Mouse (Mus musculus) lung, postnatal 0 days (tissue): ENCODE results near the gene Vps13c. TPM values are rescaled to one million over a fixed set of nuclear protein-coding genes. Genes with fewer than 3 reads are reported as not detected.

Experiments used
- ATAC-seq: fragments of 200-750 bp; cut with Nextera tagmentation; 2 replicates; pipeline ENCODE4 v1.8.0; 2017; ENCODE audit warnings: moderate library complexity
- DNase-seq: peaks from one replicate; pipeline ENCODE4 v3.0.0-alpha.2; 2016; ENCODE audit warnings: low spot score
- H3K27ac ChIP-seq: fragments of 300-500 bp; sonication (generic); 2 replicates; pipeline ENCODE4 v1.5.1; 2014; ENCODE audit warnings: antibody characterized with exemption, mild to moderate bottlenecking, low read length, mixed read lengths
- H3K27me3 ChIP-seq: fragments of 300-500 bp; sonication (generic); replicated peaks from 2 replicates; pipeline ENCODE4 v1.6.1; 2014; ENCODE audit warnings: low read length, mixed read lengths; ENCODE audit not compliant: insufficient read depth
- H3K36me3 ChIP-seq: fragments of 300-500 bp; sonication (generic); 2 replicates; pipeline ENCODE4 v1.6.1; 2014; ENCODE audit warnings: low read length, mixed read lengths; ENCODE audit not compliant: insufficient read depth
- H3K4me1 ChIP-seq: fragments of 300-500 bp; sonication (generic); 2 replicates; pipeline ENCODE4 v1.6.1; 2014; ENCODE audit warnings: antibody characterized with exemption, low read depth, low read length, mixed read lengths; ENCODE audit not compliant: insufficient read depth
- H3K4me2 ChIP-seq: fragments of 300-500 bp; sonication (generic); replicated peaks from 2 replicates; pipeline ENCODE4 v1.6.1; 2014; ENCODE audit warnings: low read depth, mild to moderate bottlenecking, low read length, moderate library complexity, mixed read lengths
- H3K4me3 ChIP-seq: fragments of 300-500 bp; sonication (generic); 2 replicates; pipeline ENCODE4 v1.5.1; 2014; ENCODE audit warnings: low read depth, low read length
- H3K9ac ChIP-seq: fragments of 300-500 bp; sonication (generic); replicated peaks from 2 replicates; pipeline ENCODE4 v1.6.1; 2014; ENCODE audit warnings: low read depth, mild to moderate bottlenecking
- H3K9me3 ChIP-seq: fragments of 300-500 bp; sonication (generic); 2 replicates; pipeline ENCODE4 v1.6.1; 2016; ENCODE audit warnings: low read length, mixed read lengths
- CTCF ChIP-seq: IDR thresholded peaks from 2 replicates; pipeline ENCODE4 v1.5.1; 2016; ENCODE audit warnings: antibody characterized with exemption, mild to moderate bottlenecking
- EP300 ChIP-seq: IDR thresholded peaks from 2 replicates; pipeline ENCODE4 v1.6.1; 2016; ENCODE audit warnings: antibody characterized with exemption, mild to moderate bottlenecking, control low read depth
- whole genome bisulfite sequencing: fragments of 180-500 bp; shearing (Covaris S2); extraction: QIAGEN DNeasy Blood & Tissue Kit; methylation state at CpG from one replicate; pipeline ENCODE4 v1.1.7; 2014; 5-methylcytosine and 5-hydroxymethylcytosine counted together
- polyA plus RNA-seq: library from polyadenylated mRNA; unstranded; fragments of >200 nt; fragmentation: Nextera tagmentation; extraction: Ambion mirVana; gene quantifications from 2 replicates; pipeline ENCODE4 v1.2.1, GENCODE M21; 2015

Vps13c gene
- polyA plus RNA-seq, 1 experiment from 2014 or later, result 6.9 TPM

GRCm38 (mm10) chr9:68016255-68016954, 176.2 kb downstream of the Vps13c start:
- H3K4me2 ChIP-seq, result no peak overlapping the region
- H3K27ac ChIP-seq, result no peak overlapping the region
- ATAC-seq (peak; percentile 64), DNase-seq (peak; percentile 72)
- H3K36me3 ChIP-seq, result no peaks in the 10 kb centered on the region
- H3K9ac ChIP-seq, result no peak overlapping the region
- TF ChIP-seq EP300, result no peak
- peak; percentile 82 for TF ChIP-seq CTCF
- no peak overlapping the region for H3K4me3 ChIP-seq
- no peaks in the 10 kb centered on the region for H3K27me3 ChIP-seq
- no peaks in the 10 kb centered on the region for H3K4me1 ChIP-seq
- no peaks in the 10 kb centered on the region for H3K9me3 ChIP-seq
- WGBS, result 37% methylated on average over 5 of the region's 5 CpGs

- ATAC-seq, result no peak; the same call in 1 of the 2 replicates
- no peaks in the 10 kb centered on the region for H3K36me3 ChIP-seq
- H3K27me3 ChIP-seq, result no peaks in the 10 kb centered on the region
- H3K9me3 ChIP-seq, result no peaks in the 10 kb centered on the region
- no peak overlapping the region for H3K9ac ChIP-seq
- WGBS, result 56% methylated on average over 8 of the region's 8 CpGs
- no peak overlapping the region for H3K4me3 ChIP-seq
- no peak overlapping the region for H3K27ac ChIP-seq
- DNase-seq, result peak; percentile 17
- TF ChIP-seq CTCF (no peak), EP300 (no peak)
- no peaks in the 10 kb centered on the region for H3K4me1 ChIP-seq
- H3K4me2 ChIP-seq, result no peak overlapping the region
Observed at GRCm38 (mm10) chr9:68020776-68021365, 180.7 kb downstream of the Vps13c start.

- DNase-seq, result peak; percentile 19
- ATAC-seq, result no peak
- Histone ChIP-seq H3K4me1 (no peaks in the 10 kb centered on the region), H3K27me3 (no peaks in the 10 kb centered on the region), H3K27ac (no peak overlapping the region), H3K9ac (no peak overlapping the region), H3K9me3 (no peaks in the 10 kb centered on the region), H3K4me3 (no peak overlapping the region), H3K36me3 (no peaks in the 10 kb centered on the region), H3K4me2 (no peak overlapping the region)
- WGBS, result 57% methylated on average over 9 of the region's 9 CpGs
- TF ChIP-seq EP300 (no peak), CTCF (no peak)
Observed at GRCm38 (mm10) chr9:68022311-68023043, 182.3 kb downstream of the Vps13c start.

GRCm38 (mm10) chr9:68028631-68029030, 188.4 kb downstream of the Vps13c start:
- no peaks in the 10 kb centered on the region for H3K9me3 ChIP-seq
- no peaks in the 10 kb centered on the region for H3K36me3 ChIP-seq
- ATAC-seq (no peak), DNase-seq (no peak)
- H3K9ac ChIP-seq, result no peak overlapping the region
- WGBS, result 57% methylated on average over 4 of the region's 4 CpGs
- no peaks in the 10 kb centered on the region for H3K27me3 ChIP-seq
- no peak overlapping the region for H3K4me2 ChIP-seq
- H3K4me3 ChIP-seq, result no peak overlapping the region
- H3K27ac ChIP-seq, result no peak overlapping the region
- H3K4me1 ChIP-seq, result no peaks in the 10 kb centered on the region
- no peak for TF ChIP-seq CTCF
- no peak for TF ChIP-seq EP300

- no peak overlapping the region for H3K4me3 ChIP-seq
- no peak overlapping the region for H3K4me2 ChIP-seq
- WGBS, result 56% methylated on average over 5 of the region's 5 CpGs
- H3K36me3 ChIP-seq, result no peaks in the 10 kb centered on the region
- no peak for TF ChIP-seq CTCF
- TF ChIP-seq EP300, result no peak
- H3K27me3 ChIP-seq, result no peaks in the 10 kb centered on the region
- no peak overlapping the region for H3K27ac ChIP-seq
- DNase-seq (peak; percentile 24), ATAC-seq (no peak)
- no peaks in the 10 kb centered on the region for H3K4me1 ChIP-seq
- no peak overlapping the region for H3K9ac ChIP-seq
- H3K9me3 ChIP-seq, result no peaks in the 10 kb centered on the region
Observed at GRCm38 (mm10) chr9:68033771-68034170, 193.6 kb downstream of the Vps13c start.

Other genes starting within 250 kb of the Vps13c start
- gene C2cd4b, start 81.0 kb upstream of the Vps13c start, polyA plus RNA-seq, result 7.7 and 8.8 TPM in 2 replicates
- 0.47 and 0.54 TPM in 2 replicates for gene C2cd4a, start 8.1 kb upstream of the Vps13c start, polyA plus RNA-seq